In the genomic region with DNA sequence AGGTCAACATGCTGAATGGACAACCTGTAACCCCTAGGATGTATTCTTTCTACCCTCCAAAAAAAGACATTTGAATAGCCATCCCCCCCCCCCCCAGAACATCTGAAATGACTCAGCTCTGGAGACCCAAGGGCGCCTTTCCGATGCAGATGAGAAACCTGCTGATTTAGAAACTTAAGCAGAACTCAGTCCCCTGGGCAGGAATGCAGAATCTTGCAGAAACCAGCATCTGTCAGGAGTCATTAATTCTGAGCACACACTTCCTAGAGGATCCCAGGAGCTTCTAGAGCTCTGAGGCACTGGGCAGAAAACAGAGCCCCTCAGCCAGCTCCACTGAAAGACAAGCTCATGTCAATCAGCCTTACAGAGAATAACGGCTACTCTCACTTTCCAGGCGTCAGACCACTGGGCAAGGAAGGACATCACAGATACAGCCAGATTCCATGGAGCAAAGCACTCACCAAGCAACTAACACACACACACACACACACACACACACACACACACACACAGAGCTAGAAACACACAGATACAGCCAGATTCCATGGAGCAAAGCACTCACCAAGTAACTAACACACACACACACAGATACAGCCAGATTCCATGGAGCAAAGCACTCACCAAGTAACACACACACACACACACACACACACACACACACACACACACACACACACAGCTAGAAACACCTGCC, we compare ENCODE assay signal across 17 mouse cellular contexts. TPM values are rescaled to one million over a fixed set of nuclear protein-coding genes. Genes with fewer than 3 reads are reported as not detected.
A peak's percentile ranks its signal among the peaks of the same experiment; 100 is the strongest.
DNase-seq lines count a peak whose midpoint lies in the region; ATAC-seq and TF ChIP-seq lines count a peak whose summit lies in the region.
"Had no signal": no experiment of that assay in that cellular context is flagged by ENCODE, and none has a peak within 500 bp of the region (broad histone marks: within the 10 kb centered on the region; RNA-seq: fewer than 3 reads in every experiment).

No protein-coding gene starts in this region.

- no peak overlapping the region for H3K4me3 ChIP-seq in kidney, embryonic 15.5 days (replicated peaks)
- no peak overlapping the region for H3K4me3 ChIP-seq in kidney, adult 2 months (ENCODE audit: insufficient read depth, low read depth, low read length)
- H3K4me3 ChIP-seq in hindbrain, embryonic 10.5 days, result no peak overlapping the region
- H3K4me3 ChIP-seq in midbrain, embryonic 10.5 days, result no peak overlapping the region
- no peak overlapping the region for H3K4me3 ChIP-seq in neural tube, embryonic 14.5 days (ENCODE audit: low read depth, low read length)
- H3K4me3 ChIP-seq: erythroblast, embryonic 14.5 days had no signal

- no peak for DNase-seq in kidney, adult 2 months
- DNase-seq in hindbrain, embryonic 10.5 days (ENCODE audit: low spot score), result no peak
- no peak for DNase-seq in midbrain, embryonic 10.5 days (ENCODE audit: low spot score)
- DNase-seq in right cerebral cortex, adult 18-20 months, result no peak
- DNase-seq in adrenal gland, postnatal 4 days (ENCODE audit: low spot score in 2 of 2), result no peak
- DNase-seq in heart, postnatal 36 days, result no peak
- DNase-seq: adrenal gland, postnatal 10 days; cerebellum, adult 9-10 months; gastrocnemius, postnatal 36 days; kidney, postnatal 10 days; thymus, postnatal 14 days had no signal

- 30% methylated on average over 4 of the region's 4 CpGs for whole genome bisulfite sequencing in kidney, embryonic 15.5 days
- 65% methylated on average over 4 of the region's 4 CpGs for WGBS in kidney, adult 2 months
- 25% methylated on average over 4 of the region's 4 CpGs for whole genome bisulfite sequencing in hindbrain, embryonic 10.5 days
- 18% methylated on average over 4 of the region's 4 CpGs for WGBS in midbrain, embryonic 10.5 days
- WGBS in neural tube, embryonic 14.5 days, result 29% methylated on average over 4 of the region's 4 CpGs

- H3K36me3 ChIP-seq in kidney, embryonic 15.5 days, result no peaks in the 10 kb centered on the region
- no peaks in the 10 kb centered on the region for H3K36me3 ChIP-seq in kidney, adult 2 months (ENCODE audit: control insufficient read depth, insufficient read depth, low read length)
- H3K36me3 ChIP-seq in hindbrain, embryonic 10.5 days, result peaks cover 8% of the 10 kb centered on the region
- H3K36me3 ChIP-seq in midbrain, embryonic 10.5 days, result peaks cover 5% of the 10 kb centered on the region; the same call in 1 of the 2 replicates
- H3K36me3 ChIP-seq in neural tube, embryonic 14.5 days (ENCODE audit: control insufficient read depth, insufficient read depth, low read length), result peaks cover 5% of the 10 kb centered on the region
- H3K36me3 ChIP-seq: G1E had no signal

- H3K9ac ChIP-seq in kidney, embryonic 15.5 days, result no peak overlapping the region
- H3K9ac ChIP-seq in neural tube, embryonic 14.5 days (replicated peaks; ENCODE audit: low read depth, low read length), result no peak overlapping the region

- no peaks in the 10 kb centered on the region for H3K9me3 ChIP-seq in kidney, embryonic 15.5 days (replicated peaks)
- H3K9me3 ChIP-seq in hindbrain, embryonic 10.5 days, result no peaks in the 10 kb centered on the region
- H3K9me3 ChIP-seq in midbrain, embryonic 10.5 days (replicated peaks), result no peaks in the 10 kb centered on the region
- H3K9me3 ChIP-seq in neural tube, embryonic 14.5 days (ENCODE audit: control insufficient read depth, low read length), result no peaks in the 10 kb centered on the region
- H3K9me3 ChIP-seq: G1E; megakaryocyte, embryonic 14.5 days had no signal

- intact Hi-C loops in heart, postnatal 36 days (cut with DNase I), result no loop called here

- H3K27ac ChIP-seq in kidney, embryonic 15.5 days, result 0 out of 2 replicates have a peak overlapping the region, but pooled peaks have one; percentile 32
- no peak overlapping the region for H3K27ac ChIP-seq in kidney, adult 2 months (ENCODE audit: insufficient read depth, low read depth, low read length)
- H3K27ac ChIP-seq in hindbrain, embryonic 10.5 days, result 0 out of 2 replicates have a peak overlapping the region, but pooled peaks have one; percentile 50
- peak overlapping the region; percentile 42 for H3K27ac ChIP-seq in midbrain, embryonic 10.5 days (replicated peaks)
- H3K27ac ChIP-seq in neural tube, embryonic 14.5 days (ENCODE audit: low read depth, low read length), result 0 out of 2 replicates have a peak overlapping the region, but pooled peaks have one; percentile 34

- no peak for TF ChIP-seq CTCF in kidney, adult 2 months (conservative IDR thresholded peaks at IDR 0.05; ENCODE audit: insufficient read depth, insufficient read length, low read depth, low read length)

- peak; percentile 66 for ATAC-seq in kidney, embryonic 15.5 days (replicated peaks; ENCODE audit: low FRiP score)
- ATAC-seq in neural tube, embryonic 14.5 days (ENCODE audit: low read depth), result peak; percentile 56; the same call in 1 of the 2 replicates

- H3K4me1 ChIP-seq in kidney, embryonic 15.5 days, result peaks cover 17% of the 10 kb centered on the region
- H3K4me1 ChIP-seq in kidney, adult 2 months (ENCODE audit: control insufficient read depth, insufficient read depth, low read length), result no peaks in the 10 kb centered on the region
- peaks cover 19% of the 10 kb centered on the region for H3K4me1 ChIP-seq in hindbrain, embryonic 10.5 days (replicated peaks)
- peaks cover 24% of the 10 kb centered on the region for H3K4me1 ChIP-seq in midbrain, embryonic 10.5 days
- peaks cover 3% of the 10 kb centered on the region; the same call in 1 of the 2 replicates for H3K4me1 ChIP-seq in neural tube, embryonic 14.5 days (ENCODE audit: control insufficient read depth, insufficient read depth, low read length)

- H3K4me2 ChIP-seq in kidney, embryonic 15.5 days, result no peak overlapping the region
- no peak overlapping the region for H3K4me2 ChIP-seq in neural tube, embryonic 14.5 days (ENCODE audit: low read depth, low read length)
- H3K4me2 ChIP-seq: heart, embryonic 11.5 days had no signal

- TF ChIP-seq POLR2A in kidney, adult 2 months (IDR thresholded peaks at IDR 0.05; ENCODE audit: low read depth, low read length), result no peak

- no peaks in the 10 kb centered on the region for H3K27me3 ChIP-seq in kidney, embryonic 15.5 days
- H3K27me3 ChIP-seq in kidney, adult 2 months (replicated peaks; ENCODE audit: control insufficient read depth, insufficient read depth, low read length), result no peaks in the 10 kb centered on the region
- H3K27me3 ChIP-seq in hindbrain, embryonic 10.5 days (ENCODE audit: insufficient read depth, poor library complexity, severe bottlenecking), result no peaks in the 10 kb centered on the region
- H3K27me3 ChIP-seq in midbrain, embryonic 10.5 days (ENCODE audit: low read depth, poor library complexity, severe bottlenecking), result no peaks in the 10 kb centered on the region
- H3K27me3 ChIP-seq in neural tube, embryonic 14.5 days (ENCODE audit: control insufficient read depth, insufficient read depth, low read length), result no peaks in the 10 kb centered on the region

RNA-seq across cellular contexts. Expression of a gene that starts 46.0 kb away (rescaled TPM):
- 118 and 134 TPM in 2 replicates for polyA plus RNA-seq in kidney, embryonic 15.5 days (2015; fragmentation: Nextera tagmentation; extraction: Ambion mirVana)
- 45.9 and 50.6 TPM in 2 replicates for polyA plus RNA-seq in kidney, adult 2 months (2012; rRNA removed)
- polyA plus RNA-seq in hindbrain, embryonic 10.5 days (2016; fragmentation: Nextera tagmentation; extraction: Ambion mirVana), result 77.0 and 86.6 TPM in 2 replicates
- polyA plus RNA-seq in midbrain, embryonic 10.5 days (2016; fragmentation: Nextera tagmentation; extraction: Ambion mirVana), result 80.2 and 82.2 TPM in 2 replicates
- polyA plus RNA-seq in neural tube, embryonic 14.5 days (2014; fragmentation: Nextera tagmentation; extraction: Ambion mirVana), result 42.3 and 52.9 TPM in 2 replicates
- 10 to 100 TPM; 75.4 to 78.5 TPM for total RNA-seq in adrenal gland, postnatal 4 days (2021)
- 10 to 100 TPM; 39.2 to 40.7 TPM for total RNA-seq in heart, postnatal 36 days (2021)
